Mouse (Mus musculus): Measurements from ENCODE around the gene Foxp4.

GRCm38 (mm10) chr17:47946921-47947420, 22.5 kb upstream of the Foxp4 start:
- no peak for TF ChIP-seq POLR2A (IDR thresholded peaks at IDR 0.05; ENCODE audit: low read depth, low read length)
- TF ChIP-seq CTCF (IDR thresholded peaks at IDR 0.05; ENCODE audit: borderline replicate concordance, insufficient read depth, low read length) = no peak

Data from embryonic fibroblast, embryonic 13.5 days (primary cell).